Mouse (Mus musculus) forebrain, postnatal 0 days (tissue): ENCODE measurements around the gene Dcaf17. TPM values are rescaled to one million over a fixed set of nuclear protein-coding genes. Genes with fewer than 3 reads are reported as not detected.
A peak's percentile ranks its signal among the peaks of the same experiment; 100 is the strongest.

ENCODE experiments used
- ATAC-seq: fragments of 200-750 bp; cut with Nextera tagmentation; 2 replicates; pipeline ENCODE4 v1.8.0; 2017; ENCODE audit warnings: mild to moderate bottlenecking, moderate library complexity
- DNase-seq: peaks from one replicate; pipeline ENCODE4 v3.0.0-alpha.2; 2015
- H3K27ac ChIP-seq: fragments of 300-500 bp; sonication (generic); 2 replicates; pipeline ENCODE4 v1.5.1; 2014; ENCODE audit warnings: low read depth, mild to moderate bottlenecking, antibody characterized with exemption, low read length, moderate library complexity, mixed read lengths
- H3K27me3 ChIP-seq: fragments of 300-500 bp; sonication (generic); 2 replicates; pipeline ENCODE4 v1.6.1; 2014; ENCODE audit warnings: mild to moderate bottlenecking, low read length, mixed read lengths; ENCODE audit not compliant: insufficient read depth
- H3K36me3 ChIP-seq: fragments of 300-500 bp; sonication (generic); 2 replicates; pipeline ENCODE4 v1.6.1; 2014; ENCODE audit warnings: mild to moderate bottlenecking, moderate library complexity; ENCODE audit not compliant: insufficient read depth
- H3K4me1 ChIP-seq: fragments of 300-500 bp; sonication (generic); 2 replicates; pipeline ENCODE4 v1.6.1; 2014; ENCODE audit warnings: antibody characterized with exemption; ENCODE audit not compliant: insufficient read depth
- H3K4me2 ChIP-seq: fragments of 300-500 bp; sonication (generic); 2 replicates; pipeline ENCODE4 v1.6.1; 2014; ENCODE audit warnings: low read depth, mild to moderate bottlenecking, moderate library complexity
- H3K4me3 ChIP-seq: fragments of 300-500 bp; sonication (generic); 2 replicates; pipeline ENCODE4 v1.5.1; 2014; ENCODE audit warnings: low read depth, low read length, mixed read lengths
- H3K9ac ChIP-seq: fragments of 300-500 bp; sonication (generic); 2 replicates; pipeline ENCODE4 v1.6.1; 2014; ENCODE audit warnings: mild to moderate bottlenecking
- H3K9me3 ChIP-seq: fragments of 300-500 bp; sonication (generic); 2 replicates; pipeline ENCODE4 v1.6.1; 2016; ENCODE audit warnings: low read length
- CTCF ChIP-seq: sonication (generic); IDR thresholded peaks from 2 replicates; pipeline ENCODE4 v1.5.1; 2016; ENCODE audit warnings: antibody characterized with exemption, control low read depth, low read depth
- WGBS: fragments of 180-500 bp; shearing (Covaris S2); extraction: QIAGEN DNeasy Blood & Tissue Kit; methylation state at CpG from one replicate; pipeline ENCODE4 v1.1.7; 2014; 5-methylcytosine and 5-hydroxymethylcytosine counted together
- polyA plus RNA-seq: library from polyadenylated mRNA; unstranded; fragments of >200 nt; fragmentation: Nextera tagmentation; extraction: Ambion mirVana; gene quantifications from 2 replicates; pipeline ENCODE4 v1.2.1, GENCODE M21; 2015
- total RNA-seq: library from RNA; depleted of rRNA; stranded (reverse); fragments of >200 nt; gene quantifications from 2 replicates; pipeline ENCODE4 v1.2.3, GENCODE M21; 2014; rRNA removed

Gene Dcaf17
- total and polyA plus RNA-seq, 2 experiments from 2014 or later: 19.1 to 23.7 TPM

DNA sequence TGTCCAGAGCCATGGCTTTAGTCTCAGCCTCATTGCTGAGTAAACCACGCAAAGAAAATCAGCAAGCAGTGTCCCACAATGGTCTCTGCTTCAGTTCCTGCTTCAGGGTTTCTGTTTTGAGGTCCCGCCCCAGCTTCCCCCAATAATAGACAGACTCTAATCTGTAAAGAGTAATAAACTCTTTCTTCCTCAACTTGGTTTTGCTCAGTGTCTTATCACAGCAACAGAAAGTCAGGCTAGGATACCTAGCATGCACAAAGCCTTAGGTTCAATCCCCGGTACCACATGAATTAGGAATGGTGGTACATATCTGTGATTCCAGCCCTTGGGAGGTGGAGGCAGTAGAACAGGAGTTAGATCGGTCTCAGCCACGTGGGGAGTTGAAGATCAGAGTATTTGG, 79.7 kb downstream of the Dcaf17 start:
- Histone ChIP-seq H3K27me3 (no peaks in the 10 kb centered on the region), H3K9ac (no peak overlapping the region), H3K9me3 (no peaks in the 10 kb centered on the region), H3K4me1 (no peaks in the 10 kb centered on the region), H3K27ac (no peak overlapping the region), H3K36me3 (no peaks in the 10 kb centered on the region), H3K4me2 (no peak overlapping the region), H3K4me3 (no peak overlapping the region)
- DNase-seq (no peak), ATAC-seq (no peak)
- TF ChIP-seq CTCF: no peak
- WGBS: 73% methylated on average over 5 of the region's 5 CpGs

GRCm38 (mm10) chr2:71140622-71141021, 85.5 kb downstream of the Dcaf17 start:
- no peak overlapping the region for H3K9ac ChIP-seq

GRCm38 (mm10) chr2:71142410-71142809, 87.3 kb downstream of the Dcaf17 start:
- ATAC-seq: no peak
- no peak for TF ChIP-seq CTCF
- Histone ChIP-seq H3K9me3 (no peaks in the 10 kb centered on the region), H3K27ac (no peak overlapping the region), H3K4me2 (no peak overlapping the region), H3K4me1 (no peaks in the 10 kb centered on the region), H3K4me3 (no peak overlapping the region), H3K27me3 (no peaks in the 10 kb centered on the region), H3K36me3 (no peaks in the 10 kb centered on the region), H3K9ac (no peak overlapping the region)
- WGBS: 73% methylated on average over 7 of the region's 7 CpGs
- DNase-seq: no peak

More at GRCm38 (mm10) chr2:71140622-71141021, 85.5 kb downstream of the Dcaf17 start:
- Histone ChIP-seq H3K4me2 (no peak overlapping the region), H3K36me3 (no peaks in the 10 kb centered on the region), H3K4me3 (no peak overlapping the region), H3K4me1 (no peaks in the 10 kb centered on the region), H3K27ac (no peak overlapping the region), H3K27me3 (no peaks in the 10 kb centered on the region), H3K9me3 (no peaks in the 10 kb centered on the region)
- 73% methylated on average over 4 of the region's 4 CpGs for whole genome bisulfite sequencing
- no peak for TF ChIP-seq CTCF
- ATAC-seq (no peak), DNase-seq (no peak)

DNA sequence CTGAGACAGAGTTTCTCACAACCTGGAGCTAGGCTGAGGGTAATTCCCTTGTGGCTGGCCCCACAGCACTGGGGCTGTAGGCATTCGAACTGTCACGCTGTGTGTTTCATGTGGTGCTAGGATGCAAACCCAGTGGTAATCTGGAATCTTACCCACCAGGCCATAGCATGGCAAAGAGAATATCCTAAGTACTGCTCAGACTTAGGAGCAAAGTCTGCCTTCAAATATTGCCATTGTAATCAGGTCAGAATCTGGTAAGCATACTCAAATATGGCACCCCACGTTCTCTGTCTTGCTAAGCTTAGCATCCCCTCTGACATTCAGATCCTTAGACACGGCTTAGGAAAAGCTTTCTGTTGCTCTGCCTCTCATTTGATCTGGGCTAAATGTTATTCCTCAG, 90.7 kb downstream of the Dcaf17 start:
- Histone ChIP-seq H3K4me3 (no peak overlapping the region), H3K36me3 (no peaks in the 10 kb centered on the region), H3K4me1 (no peaks in the 10 kb centered on the region), H3K4me2 (no peak overlapping the region), H3K27ac (no peak overlapping the region), H3K27me3 (no peaks in the 10 kb centered on the region), H3K9me3 (no peaks in the 10 kb centered on the region), H3K9ac (no peak overlapping the region)
- no peak for TF ChIP-seq CTCF
- WGBS: 89% methylated on average over 4 of the region's 4 CpGs
- DNase-seq: no peak
- no peak for ATAC-seq

DNA sequence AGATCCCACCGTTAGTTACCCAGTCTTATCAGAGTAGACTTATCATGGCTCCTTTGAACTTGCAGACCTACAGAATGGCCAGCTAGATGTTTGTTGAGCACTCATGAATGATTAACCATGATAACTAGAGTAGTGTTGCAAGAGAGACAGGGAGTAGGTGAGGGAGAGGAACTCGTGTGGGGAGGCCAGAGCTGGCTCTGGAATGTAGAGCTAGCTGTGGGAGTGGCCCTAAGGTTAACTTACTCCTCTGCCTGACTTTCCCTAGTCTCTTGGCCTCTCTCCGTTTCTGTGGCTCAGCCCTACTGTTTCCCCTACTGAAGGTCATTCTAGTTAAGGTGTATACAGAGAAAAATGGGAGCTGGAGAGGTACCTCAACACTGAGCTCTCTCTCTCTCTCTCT, 91.1 kb downstream of the Dcaf17 start:
- 74% methylated on average over 3 of the region's 3 CpGs for WGBS
- H3K4me3 ChIP-seq: no peak overlapping the region
- H3K4me1 ChIP-seq: no peaks in the 10 kb centered on the region
- ATAC-seq (no peak), DNase-seq (no peak)
- H3K27me3 ChIP-seq: no peaks in the 10 kb centered on the region
- no peak overlapping the region for H3K9ac ChIP-seq
- H3K9me3 ChIP-seq: no peaks in the 10 kb centered on the region
- no peak overlapping the region for H3K4me2 ChIP-seq
- H3K36me3 ChIP-seq: no peaks in the 10 kb centered on the region
- H3K27ac ChIP-seq: no peak overlapping the region
- TF ChIP-seq CTCF: no peak

DNA sequence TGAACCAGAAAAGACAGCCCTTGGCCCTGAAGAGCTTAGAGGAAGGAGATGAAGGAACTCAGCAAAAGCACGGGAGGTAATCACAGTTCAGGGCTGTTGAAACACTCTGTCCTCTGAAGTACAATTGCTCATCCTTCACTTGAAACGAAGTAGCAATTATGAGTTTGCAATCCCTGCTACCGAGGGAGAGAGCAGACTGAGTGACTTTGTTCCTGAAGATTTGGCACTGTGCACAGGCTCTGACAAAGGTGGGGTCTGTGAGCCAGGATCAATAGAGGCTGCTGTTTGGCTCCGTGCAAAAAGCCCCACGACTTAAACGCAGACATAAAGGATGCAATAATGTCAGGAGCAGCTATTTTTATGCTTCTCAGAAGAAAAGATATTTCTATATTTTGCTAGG, 92.7 kb downstream of the Dcaf17 start:
- H3K4me2 ChIP-seq: peak overlapping the region; percentile 5; the same call in 1 of the 2 replicates
- WGBS: 8% methylated on average over 6 of the region's 6 CpGs
- no peak for TF ChIP-seq CTCF
- no peaks in the 10 kb centered on the region for H3K4me1 ChIP-seq
- no peak overlapping the region for H3K9ac ChIP-seq
- no peaks in the 10 kb centered on the region for H3K27me3 ChIP-seq
- no peaks in the 10 kb centered on the region for H3K9me3 ChIP-seq
- no peak overlapping the region for H3K4me3 ChIP-seq
- no peak overlapping the region for H3K27ac ChIP-seq
- no peaks in the 10 kb centered on the region for H3K36me3 ChIP-seq
- ATAC-seq (peak; percentile 47), DNase-seq (no peak)

Other genes with a start within 250 kb of the Dcaf17 start
- gene Tlk1, start 229.6 kb upstream of the Dcaf17 start, total RNA-seq: 27.8 and 34.3 TPM in 2 replicates
- 24.7 and 26.0 TPM in 2 replicates for gene Tlk1, start 229.6 kb upstream of the Dcaf17 start, polyA plus RNA-seq
- gene Mettl8, start 255 bp downstream of the Dcaf17 start, total RNA-seq: 8.7 and 9.8 TPM in 2 replicates
- gene Mettl8, start 255 bp downstream of the Dcaf17 start, polyA plus RNA-seq: 8.4 and 8.9 TPM in 2 replicates
- 4.1 and 7.0 TPM in 2 replicates for gene Cybrd1, start 62.6 kb downstream of the Dcaf17 start, total RNA-seq
- 1.6 and 2.5 TPM in 2 replicates for gene Cybrd1, start 62.6 kb downstream of the Dcaf17 start, polyA plus RNA-seq
- 207 and 241 TPM in 2 replicates for gene Dync1i2, start 156.4 kb downstream of the Dcaf17 start, total RNA-seq
- gene Dync1i2, start 156.4 kb downstream of the Dcaf17 start, polyA plus RNA-seq: 189 and 197 TPM in 2 replicates